18 mouse cellular contexts compared by ENCODE assay signal in genomic region chr10:77455251-77456010, GRCm38 (mm10). TPM values are rescaled to one million over a fixed set of nuclear protein-coding genes. Genes with fewer than 3 reads are reported as not detected.
DNase-seq lines count a peak whose midpoint lies in the region; ATAC-seq and TF ChIP-seq lines count a peak whose summit lies in the region.
"Had no signal": no experiment of that assay in that cellular context is flagged by ENCODE, and none has a peak within 500 bp of the region (broad histone marks: within the 10 kb centered on the region; RNA-seq: fewer than 3 reads in every experiment).

No protein-coding gene starts in this region.

- H3K9ac ChIP-seq in heart, embryonic 11.5 days (ENCODE audit: low read depth, low read length): peak overlapping the region; percentile 52; the same call in 1 of the 2 replicates
- no peak overlapping the region for H3K9ac ChIP-seq in heart, postnatal 0 days (replicated peaks; ENCODE audit: low read depth, low read length)
- H3K9ac ChIP-seq in liver, postnatal 0 days (replicated peaks): no peak overlapping the region
- H3K9ac ChIP-seq: forebrain, postnatal 0 days; hindbrain, embryonic 12.5 days had no signal

- 55% methylated on average over 14 of the region's 14 CpGs for WGBS in heart, embryonic 11.5 days (ENCODE audit: insufficient replicate concordance)
- 52% methylated on average over 14 of the region's 14 CpGs for WGBS in heart, postnatal 0 days
- WGBS in liver, postnatal 0 days (ENCODE audit: insufficient replicate concordance): 58% methylated on average over 14 of the region's 14 CpGs

- no peaks in the 10 kb centered on the region for H3K27me3 ChIP-seq in heart, embryonic 11.5 days (ENCODE audit: control insufficient read depth, insufficient read depth, low read length)
- no peaks in the 10 kb centered on the region for H3K27me3 ChIP-seq in heart, postnatal 0 days (ENCODE audit: control insufficient read depth, insufficient read depth, low read length)
- no peaks in the 10 kb centered on the region for H3K27me3 ChIP-seq in liver, postnatal 0 days (ENCODE audit: insufficient read depth, low read length)
- H3K27me3 ChIP-seq: hindbrain, embryonic 12.5 days had no signal

- peaks cover 36% of the 10 kb centered on the region for H3K4me1 ChIP-seq in heart, embryonic 11.5 days (ENCODE audit: control insufficient read depth, insufficient read depth, low read length)
- peaks cover 23% of the 10 kb centered on the region for H3K4me1 ChIP-seq in heart, postnatal 0 days (ENCODE audit: control insufficient read depth, insufficient read depth)
- H3K4me1 ChIP-seq in liver, postnatal 0 days (ENCODE audit: insufficient read depth): no peaks in the 10 kb centered on the region
- H3K4me1 ChIP-seq: hindbrain, embryonic 12.5 days had no signal

- H3K36me3 ChIP-seq in heart, embryonic 11.5 days (ENCODE audit: control insufficient read depth, insufficient read depth, low read length): no peaks in the 10 kb centered on the region
- H3K36me3 ChIP-seq in heart, postnatal 0 days (replicated peaks; ENCODE audit: control insufficient read depth, insufficient read depth, low read length): no peaks in the 10 kb centered on the region
- no peaks in the 10 kb centered on the region for H3K36me3 ChIP-seq in liver, postnatal 0 days (replicated peaks; ENCODE audit: insufficient read depth, low read length)
- H3K36me3 ChIP-seq: hindbrain, embryonic 12.5 days had no signal

- ATAC-seq in heart, embryonic 11.5 days (replicated peaks; ENCODE audit: insufficient number of reproducible peaks, low FRiP score, low TSS enrichment): no peak
- ATAC-seq in heart, postnatal 0 days (ENCODE audit: insufficient read depth, low read depth): peak; percentile 21; the same call in 1 of the 2 replicates
- no peak for ATAC-seq in liver, postnatal 0 days
- ATAC-seq: forebrain, postnatal 0 days had no signal

- no peaks in the 10 kb centered on the region for H3K9me3 ChIP-seq in heart, embryonic 11.5 days (replicated peaks; ENCODE audit: control insufficient read depth, low read length)
- no peaks in the 10 kb centered on the region for H3K9me3 ChIP-seq in heart, postnatal 0 days (replicated peaks; ENCODE audit: control insufficient read depth, low read length)
- no peaks in the 10 kb centered on the region for H3K9me3 ChIP-seq in liver, postnatal 0 days (ENCODE audit: low read length)
- H3K9me3 ChIP-seq: hindbrain, embryonic 12.5 days had no signal

- intact Hi-C loops in heart, postnatal 25 days (cut with DNase I): no loop called here

- H3K27ac ChIP-seq in heart, embryonic 11.5 days (ENCODE audit: low read depth, low read length): peak overlapping the region; percentile 86
- peak overlapping the region; percentile 91 for H3K27ac ChIP-seq in heart, postnatal 0 days (ENCODE audit: low read depth)
- H3K27ac ChIP-seq in liver, postnatal 0 days (ENCODE audit: low read depth): no peak overlapping the region
- H3K27ac ChIP-seq: hindbrain, embryonic 12.5 days; macrophage had no signal

- H3K4me2 ChIP-seq in heart, embryonic 11.5 days: no peak overlapping the region
- no peak overlapping the region for H3K4me2 ChIP-seq in heart, postnatal 0 days (ENCODE audit: low read depth, low read length)
- H3K4me2 ChIP-seq in liver, postnatal 0 days (ENCODE audit: low read depth, low read length): no peak overlapping the region
- H3K4me2 ChIP-seq: hindbrain, embryonic 12.5 days had no signal

- no peak for TF ChIP-seq CTCF in heart, postnatal 0 days (IDR thresholded peaks at IDR 0.05; ENCODE audit: low read depth)
- no peak for TF ChIP-seq CTCF in liver, postnatal 0 days (IDR thresholded peaks at IDR 0.05; ENCODE audit: low read depth)

- H3K4me3 ChIP-seq in heart, embryonic 11.5 days (ENCODE audit: low read depth, low read length): no peak overlapping the region
- no peak overlapping the region for H3K4me3 ChIP-seq in heart, postnatal 0 days (ENCODE audit: low read depth, low read length)
- H3K4me3 ChIP-seq in liver, postnatal 0 days (ENCODE audit: low read depth, low read length): no peak overlapping the region
- H3K4me3 ChIP-seq: hindbrain, embryonic 12.5 days had no signal

- TF ChIP-seq EP300 in heart, postnatal 0 days (IDR thresholded peaks at IDR 0.05; ENCODE audit: low read depth): no peak
- TF ChIP-seq EP300 in liver, postnatal 0 days (IDR thresholded peaks at IDR 0.05; ENCODE audit: low read depth): no peak

- DNase-seq in heart, adult 18-20 months: peak; percentile 46 to 61
- DNase-seq in heart, postnatal 25 days (ENCODE audit: low spot score): no peak
- peak; percentile 38 for DNase-seq in heart, postnatal 0 days (ENCODE audit: low spot score)
- DNase-seq in lung, postnatal 36 days: peak; percentile 55
- DNase-seq in liver, postnatal 0 days: no peak
- DNase-seq in right cerebral cortex, postnatal 10 days (ENCODE audit: low spot score in 2 of 2): no peak
- DNase-seq: adrenal gland, postnatal 25 days; forebrain, postnatal 0 days; gastrocnemius, postnatal 25 days; kidney, adult 11 months; kidney, postnatal 10 days; layer of hippocampus, adult 9-11 months; liver; midbrain, embryonic 14.5 days; thymus, adult 18-20 months had no signal

RNA-seq across cellular contexts. Expression of gene Adarb1, which starts 37.4 kb away (rescaled TPM):
- total RNA-seq in heart, adult 18-20 months (2021): 10 to 100 TPM; 12.2 to 12.7 TPM
- 10 to 100 TPM; 16.7 to 19.7 TPM for total RNA-seq in heart, postnatal 25 days (2021)
- 8.7 and 8.8 TPM in 2 replicates for polyA plus RNA-seq in heart, embryonic 11.5 days (2014; fragmentation: Nextera tagmentation; extraction: Ambion mirVana)
- 23.7 and 26.9 TPM in 2 replicates for total RNA-seq in heart, postnatal 0 days (2014; rRNA removed; ENCODE audit: low replicate concordance)
- 7.8 and 8.5 TPM in 2 replicates for polyA plus RNA-seq in heart, postnatal 0 days (2015; fragmentation: Nextera tagmentation; extraction: Ambion mirVana)
- polyA plus RNA-seq in liver, postnatal 0 days (2015; fragmentation: Nextera tagmentation; extraction: Ambion mirVana): 1.8 TPM in 2 replicates

Comparison
In these comparisons a context has a peak if more than half of its experiments do, and no peak if none do; other contexts are left out.
1. DNase-seq: peak in heart, adult 18-20 months (2 of 2), heart, postnatal 0 days (single experiment) and lung, postnatal 36 days (single experiment); none in heart, postnatal 25 days (single experiment), liver, postnatal 0 days (single experiment) and right cerebral cortex, postnatal 10 days (0 of 2).